7 mouse cellular contexts compared by ENCODE assay signal in genomic region chr11:121354091-121354707, GRCm38 (mm10). TPM values are rescaled to one million over a fixed set of nuclear protein-coding genes. Genes with fewer than 3 reads are reported as not detected.
DNase-seq lines count a peak whose midpoint lies in the region; ATAC-seq and TF ChIP-seq lines count a peak whose summit lies in the region.

Gene Wdr45b (minus strand): TSS chr11:121354445.

- peak; percentile 82 for TF ChIP-seq POLR2A in small intestine, adult 2 months (IDR thresholded peaks at IDR 0.05; ENCODE audit: low read depth, low read length)

- peak; percentile 98 for ATAC-seq in intestine, postnatal 0 days
- peak; percentile 96 for ATAC-seq in midbrain, embryonic 12.5 days (ENCODE audit: low FRiP score, low read depth)

- H3K36me3 ChIP-seq in embryonic facial prominence, embryonic 10.5 days (replicated peaks): peaks cover 20% of the 10 kb centered on the region
- no peaks in the 10 kb centered on the region for H3K36me3 ChIP-seq in intestine, postnatal 0 days (ENCODE audit: control insufficient read depth, insufficient read depth)
- 0 out of 2 replicates have a peak, but pooled peaks cover 3% of the 10 kb centered on the region for H3K36me3 ChIP-seq in midbrain, embryonic 12.5 days
- no peaks in the 10 kb centered on the region for H3K36me3 ChIP-seq in small intestine, adult 2 months (ENCODE audit: control insufficient read depth, insufficient read depth, low read length)

- WGBS in embryonic facial prominence, embryonic 10.5 days: under 1% methylated on average over 69 of the region's 69 CpGs
- under 1% methylated on average over 56 of the region's 69 CpGs for WGBS in intestine, postnatal 0 days
- under 1% methylated on average over 69 of the region's 69 CpGs for WGBS in midbrain, embryonic 12.5 days
- WGBS in small intestine, adult 2 months: under 1% methylated on average over 69 of the region's 69 CpGs

- no peak for TF ChIP-seq CTCF in intestine, postnatal 0 days (IDR thresholded peaks at IDR 0.05; ENCODE audit: low read depth)
- no peak for TF ChIP-seq CTCF in small intestine, adult 2 months (IDR thresholded peaks at IDR 0.05; ENCODE audit: extremely low read depth, insufficient read length, insufficient replicate concordance, low read depth, low read length)

- H3K9me3 ChIP-seq in embryonic facial prominence, embryonic 10.5 days: no peaks in the 10 kb centered on the region
- H3K9me3 ChIP-seq in intestine, postnatal 0 days (ENCODE audit: control insufficient read depth): no peaks in the 10 kb centered on the region
- H3K9me3 ChIP-seq in midbrain, embryonic 12.5 days: no peaks in the 10 kb centered on the region

- peak within 1 kb of the TSS; percentile 94 for H3K27ac ChIP-seq in embryonic facial prominence, embryonic 10.5 days (replicated peaks)
- peak within 1 kb of the TSS; percentile 90 for H3K27ac ChIP-seq in intestine, postnatal 0 days (ENCODE audit: low read depth, low read length)
- peak within 1 kb of the TSS; percentile 76 for H3K27ac ChIP-seq in midbrain, embryonic 12.5 days (replicated peaks)
- H3K27ac ChIP-seq in small intestine, adult 2 months (ENCODE audit: insufficient read depth, low read depth, low read length): peak within 1 kb of the TSS; percentile 80

- no peaks in the 10 kb centered on the region for H3K27me3 ChIP-seq in embryonic facial prominence, embryonic 10.5 days (replicated peaks; ENCODE audit: low read depth, poor library complexity, severe bottlenecking)
- H3K27me3 ChIP-seq in intestine, postnatal 0 days (replicated peaks; ENCODE audit: control insufficient read depth, insufficient read depth, low read length): no peaks in the 10 kb centered on the region
- no peaks in the 10 kb centered on the region for H3K27me3 ChIP-seq in midbrain, embryonic 12.5 days
- H3K27me3 ChIP-seq in small intestine, adult 2 months (ENCODE audit: control insufficient read depth, insufficient read depth, low read length): no peaks in the 10 kb centered on the region

- intact Hi-C loops in left cerebral cortex, postnatal 4 days (cut with DNase I): no loop called here

- H3K4me3 ChIP-seq in embryonic facial prominence, embryonic 10.5 days: peak within 1 kb of the TSS; percentile 99
- H3K4me3 ChIP-seq in intestine, postnatal 0 days (ENCODE audit: low read depth, low read length): peak within 1 kb of the TSS; percentile 93
- peak within 1 kb of the TSS; percentile 97 for H3K4me3 ChIP-seq in midbrain, embryonic 12.5 days
- peak within 1 kb of the TSS; percentile 97 for H3K4me3 ChIP-seq in small intestine, adult 2 months (ENCODE audit: low read depth, low read length)

- H3K9ac ChIP-seq in intestine, postnatal 0 days (ENCODE audit: low read depth, low read length): peak within 1 kb of the TSS; percentile 96
- peak within 1 kb of the TSS; percentile 94 for H3K9ac ChIP-seq in midbrain, embryonic 12.5 days (replicated peaks)

- H3K4me1 ChIP-seq in embryonic facial prominence, embryonic 10.5 days: peaks cover 20% of the 10 kb centered on the region
- peaks cover 9% of the 10 kb centered on the region; the same call in 1 of the 2 replicates for H3K4me1 ChIP-seq in intestine, postnatal 0 days (replicated peaks; ENCODE audit: control insufficient read depth, insufficient read depth, low read length)
- peaks cover 23% of the 10 kb centered on the region for H3K4me1 ChIP-seq in midbrain, embryonic 12.5 days
- peaks cover 9% of the 10 kb centered on the region; the same call in 1 of the 2 replicates for H3K4me1 ChIP-seq in small intestine, adult 2 months (ENCODE audit: control insufficient read depth, insufficient read depth, insufficient read length, low read length)

- peak within 1 kb of the TSS; percentile 71 for H3K4me2 ChIP-seq in intestine, postnatal 0 days (replicated peaks; ENCODE audit: low read depth)
- peak within 1 kb of the TSS; percentile 91 for H3K4me2 ChIP-seq in midbrain, embryonic 12.5 days (replicated peaks)

- DNase-seq in adrenal gland, postnatal 10 days: peak; percentile 98
- peak; percentile 98 for DNase-seq in embryonic facial prominence, embryonic 10.5 days (ENCODE audit: low spot score)
- peak; percentile 63 for DNase-seq in gonadal fat pad, adult 2 months (ENCODE audit: low read depth)
- DNase-seq in left cerebral cortex, postnatal 4 days: peak; percentile 98

RNA-seq across cellular contexts. Expression of gene Wdr45b, which starts in this region (rescaled TPM):
- total RNA-seq in adrenal gland, postnatal 10 days (2021): 10 to 100 TPM; 53.4 to 66.4 TPM
- 101 and 103 TPM in 2 replicates for polyA plus RNA-seq in embryonic facial prominence, embryonic 10.5 days (2016; fragmentation: Nextera tagmentation; extraction: Ambion mirVana)
- 51.3 and 66.2 TPM in 2 replicates for polyA plus RNA-seq in gonadal fat pad, adult 2 months (2012; rRNA removed)
- polyA plus RNA-seq in intestine, postnatal 0 days (2015; fragmentation: Nextera tagmentation; extraction: Ambion mirVana): 47.0 and 47.9 TPM in 2 replicates
- 10 to 100 TPM; 57.3 to 64.8 TPM for total RNA-seq in left cerebral cortex, postnatal 4 days (2021)
- 81.2 and 81.8 TPM in 2 replicates for polyA plus RNA-seq in midbrain, embryonic 12.5 days (2016; fragmentation: Nextera tagmentation; extraction: Ambion mirVana)
- polyA plus RNA-seq in small intestine, adult 2 months (2012; rRNA removed): 17.6 and 26.4 TPM in 2 replicates

Comparison
In these comparisons a context has a peak if more than half of its experiments do, and no peak if none do; other contexts are left out.
1. Peak in every context shown above with its lines: DNase-seq, ATAC-seq, H3K4me3 ChIP-seq and H3K27ac ChIP-seq.